Mouse (Mus musculus): ENCODE results near the gene Peli2.

Gene Peli2

GRCm38 (mm10) chr14:48125971-48126370, 5.3 kb downstream of the Peli2 start:
- DNase-seq (ENCODE audit: extremely low spot score): no peak

- no peak for DNase-seq (ENCODE audit: extremely low spot score)
Observed at GRCm38 (mm10) chr14:48126931-48127330, 6.3 kb downstream of the Peli2 start.

GRCm38 (mm10) chr14:48127609-48128185, 7.1 kb downstream of the Peli2 start:
- no peak for DNase-seq (ENCODE audit: extremely low spot score)

GRCm38 (mm10) chr14:48128701-48129100, 8.1 kb downstream of the Peli2 start:
- DNase-seq (ENCODE audit: extremely low spot score): no peak

GRCm38 (mm10) chr14:48130021-48130420, 9.4 kb downstream of the Peli2 start:
- no peak for DNase-seq (ENCODE audit: extremely low spot score)

GRCm38 (mm10) chr14:48130761-48131575, 10.3 kb downstream of the Peli2 start:
- DNase-seq (ENCODE audit: extremely low spot score): no peak

DNA sequence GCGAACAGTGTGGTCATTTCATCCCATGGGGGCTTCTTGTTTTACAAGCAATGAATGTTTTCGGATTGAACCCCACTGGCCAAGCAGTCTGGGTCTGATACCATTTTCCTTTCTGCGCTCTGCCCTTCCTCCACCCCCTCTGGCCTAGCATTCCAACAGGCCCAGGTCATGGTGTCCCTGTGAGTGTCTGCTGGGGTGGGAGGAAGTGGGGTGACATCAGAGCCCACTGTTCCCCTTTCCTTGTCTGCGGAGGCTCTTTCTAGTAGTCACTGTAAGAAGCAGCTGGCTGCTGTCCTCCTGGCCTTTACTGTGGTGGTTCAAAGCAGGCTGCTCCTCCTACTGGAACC, 10.9 kb downstream of the Peli2 start:
- DNase-seq (ENCODE audit: extremely low spot score): no peak

- no peak for DNase-seq (ENCODE audit: extremely low spot score)
Observed at GRCm38 (mm10) chr14:48132241-48132640, 11.6 kb downstream of the Peli2 start.

- no peak for DNase-seq (ENCODE audit: extremely low spot score)
Observed at GRCm38 (mm10) chr14:48132865-48133802, 12.5 kb downstream of the Peli2 start.

DNA sequence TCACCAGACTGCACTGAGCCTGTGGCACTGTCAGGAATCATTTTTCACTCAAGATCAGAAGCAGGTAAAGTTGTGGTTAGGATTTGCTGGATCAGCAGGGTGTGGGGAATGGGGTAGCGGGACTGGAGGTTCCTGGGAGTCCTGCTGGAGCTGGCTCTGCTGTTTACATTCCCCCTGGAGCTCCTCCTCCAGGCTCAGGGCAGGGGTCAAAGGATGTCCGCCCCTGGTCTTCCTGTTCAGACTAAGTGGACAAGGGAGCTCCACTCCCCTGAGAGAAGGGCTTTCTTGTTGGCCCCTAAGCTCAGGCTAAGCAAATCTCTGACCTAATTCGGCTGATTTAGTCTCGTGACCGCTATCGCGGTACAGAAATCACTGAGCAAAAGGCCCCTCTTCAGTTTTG, 13.7 kb downstream of the Peli2 start:
- peak; percentile 71 for DNase-seq (ENCODE audit: extremely low spot score)

DNA sequence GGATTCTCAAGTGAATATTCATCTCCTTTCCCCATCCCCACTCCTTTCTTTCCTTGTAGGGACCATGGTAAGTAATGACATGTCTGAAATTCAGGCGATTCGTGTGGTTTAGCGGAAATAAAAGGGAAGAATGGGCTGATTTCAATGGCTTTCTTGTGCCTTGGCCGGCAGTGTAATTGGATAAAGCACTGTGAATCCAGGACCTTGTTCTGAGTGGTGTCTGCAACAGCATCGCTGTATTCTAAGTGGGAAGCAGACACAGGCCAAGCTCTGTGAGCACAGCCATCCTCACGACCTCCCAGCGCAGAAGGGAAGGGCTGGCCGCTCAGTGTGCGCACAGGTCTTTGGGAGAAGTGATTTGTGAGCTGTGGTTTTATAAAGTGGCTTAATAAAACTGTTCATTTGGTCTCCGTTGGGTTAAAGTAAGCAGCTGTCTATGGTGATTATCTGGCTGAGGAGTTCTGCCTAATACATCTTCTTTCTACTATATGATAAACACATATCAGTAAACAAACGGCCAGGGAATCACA, 15.3 kb downstream of the Peli2 start:
- no peak for DNase-seq (ENCODE audit: extremely low spot score)

DNA sequence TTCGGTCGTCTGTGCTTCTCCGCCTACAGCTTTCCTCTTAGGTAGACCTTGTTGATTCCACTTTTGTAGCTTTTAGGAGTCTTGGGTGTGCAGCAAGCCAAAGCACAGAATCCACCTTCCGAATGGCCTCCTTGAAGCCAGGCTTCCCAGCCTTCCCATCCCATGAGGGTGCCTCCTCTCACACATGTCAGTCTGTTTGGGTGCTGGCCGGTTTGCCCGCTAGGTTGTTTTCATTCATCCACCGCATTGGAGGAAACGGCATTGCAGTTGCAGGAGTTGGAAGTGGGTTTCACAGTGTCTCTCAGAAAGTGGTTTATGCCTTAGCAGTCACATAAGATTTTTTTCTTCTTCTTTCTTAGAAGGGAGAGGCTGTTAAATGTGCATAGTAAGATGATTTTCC, 17.1 kb downstream of the Peli2 start:
- no peak for DNase-seq (ENCODE audit: extremely low spot score)

DNA sequence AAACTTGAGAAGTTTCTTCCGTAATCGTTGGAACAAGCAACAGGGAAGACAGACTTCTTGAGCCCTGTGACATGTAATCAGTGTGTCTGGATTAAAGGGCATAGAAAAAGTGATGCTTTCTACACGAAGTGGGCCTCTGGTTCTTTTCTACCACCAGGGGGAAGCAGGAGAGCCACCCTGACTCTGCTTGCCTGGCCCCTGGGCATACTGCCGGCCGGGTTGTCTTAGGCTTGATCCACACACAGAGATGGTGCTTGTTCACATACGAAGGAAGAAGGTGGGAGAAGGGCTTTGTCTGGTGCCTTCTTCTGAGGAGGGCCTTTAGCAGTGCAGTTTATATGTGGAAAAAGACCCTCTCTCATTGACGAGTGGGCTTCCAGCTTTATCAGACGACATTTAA, 17.5 kb downstream of the Peli2 start:
- DNase-seq (ENCODE audit: extremely low spot score): no peak

- DNase-seq (ENCODE audit: extremely low spot score): no peak
Observed at GRCm38 (mm10) chr14:48139409-48139808, 18.8 kb downstream of the Peli2 start.

GRCm38 (mm10) chr14:48141694-48142093, 21.1 kb downstream of the Peli2 start:
- DNase-seq (ENCODE audit: extremely low spot score): no peak

- DNase-seq (ENCODE audit: extremely low spot score): no peak
Observed at GRCm38 (mm10) chr14:48142696-48143095, 22.1 kb downstream of the Peli2 start.

- no peak for DNase-seq (ENCODE audit: extremely low spot score)
Observed at GRCm38 (mm10) chr14:48143141-48143540, 22.5 kb downstream of the Peli2 start.

- DNase-seq (ENCODE audit: extremely low spot score): no peak
Observed at GRCm38 (mm10) chr14:48144330-48144729, 23.7 kb downstream of the Peli2 start.

- DNase-seq (ENCODE audit: extremely low spot score): no peak
Observed at GRCm38 (mm10) chr14:48147688-48148087, 27.1 kb downstream of the Peli2 start.

DNA sequence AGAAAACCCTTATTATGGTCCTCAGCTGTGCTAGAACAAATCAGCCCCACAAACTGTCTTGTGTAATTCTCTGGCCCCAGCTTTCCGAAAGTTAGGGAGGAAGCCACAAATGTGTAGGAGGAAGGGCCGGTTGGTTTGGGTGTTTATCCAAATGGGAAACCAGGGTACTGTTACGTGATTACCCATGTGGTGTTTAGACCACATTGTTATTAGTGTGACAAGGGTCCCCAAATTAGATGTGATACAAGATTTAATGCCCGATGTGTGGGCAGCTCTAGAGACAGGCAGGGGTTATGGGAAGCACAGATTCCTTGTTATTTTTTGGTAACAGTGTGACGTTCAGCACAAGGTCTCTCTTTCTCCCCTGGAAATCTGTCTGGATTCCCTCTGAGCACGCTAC, 28.0 kb downstream of the Peli2 start:
- DNase-seq (ENCODE audit: extremely low spot score): no peak

GRCm38 (mm10) chr14:48149351-48149750, 28.7 kb downstream of the Peli2 start:
- no peak for DNase-seq (ENCODE audit: extremely low spot score)

GRCm38 (mm10) chr14:48150903-48151302, 30.3 kb downstream of the Peli2 start:
- no peak for DNase-seq (ENCODE audit: extremely low spot score)
